Mouse (Mus musculus) ES-CJ7 (cell line): ENCODE results near the gene Ttyh2.

Experiments used
- DNase-seq: peaks from one replicate; pipeline ENCODE4 v3.0.0; 2011; ENCODE audit warnings: low read depth, low spot score

Gene Ttyh2

DNA sequence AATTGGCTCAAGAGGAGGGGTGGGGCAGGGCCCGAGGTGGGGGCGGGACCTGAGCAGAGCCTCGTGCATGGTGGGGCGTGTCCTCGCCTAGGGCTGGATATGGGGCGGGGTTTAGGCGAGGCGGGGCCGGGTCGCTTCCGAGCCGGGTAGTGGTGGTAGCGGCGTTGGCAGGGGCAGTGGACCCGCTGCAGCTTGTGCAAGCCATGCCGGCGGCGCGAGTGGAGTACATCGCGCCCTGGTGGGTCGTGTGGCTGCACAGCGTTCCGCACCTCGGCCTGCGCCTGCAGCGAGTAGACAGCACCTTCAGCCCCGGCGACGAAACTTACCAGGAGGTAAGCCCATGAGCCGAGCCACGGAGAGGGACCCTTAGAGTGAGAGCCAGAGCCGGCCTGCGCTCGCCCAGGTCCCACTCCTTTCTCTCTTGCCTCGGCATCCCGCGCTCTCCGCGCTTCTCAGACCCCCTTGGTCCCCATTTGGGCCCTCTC, at the start of gene Ttyh2:
TSS of gene Ttyh2 (plus strand) at position 91 of the 485 bp plus-strand sequence.
- DNase-seq, result peak; percentile 93

DNA sequence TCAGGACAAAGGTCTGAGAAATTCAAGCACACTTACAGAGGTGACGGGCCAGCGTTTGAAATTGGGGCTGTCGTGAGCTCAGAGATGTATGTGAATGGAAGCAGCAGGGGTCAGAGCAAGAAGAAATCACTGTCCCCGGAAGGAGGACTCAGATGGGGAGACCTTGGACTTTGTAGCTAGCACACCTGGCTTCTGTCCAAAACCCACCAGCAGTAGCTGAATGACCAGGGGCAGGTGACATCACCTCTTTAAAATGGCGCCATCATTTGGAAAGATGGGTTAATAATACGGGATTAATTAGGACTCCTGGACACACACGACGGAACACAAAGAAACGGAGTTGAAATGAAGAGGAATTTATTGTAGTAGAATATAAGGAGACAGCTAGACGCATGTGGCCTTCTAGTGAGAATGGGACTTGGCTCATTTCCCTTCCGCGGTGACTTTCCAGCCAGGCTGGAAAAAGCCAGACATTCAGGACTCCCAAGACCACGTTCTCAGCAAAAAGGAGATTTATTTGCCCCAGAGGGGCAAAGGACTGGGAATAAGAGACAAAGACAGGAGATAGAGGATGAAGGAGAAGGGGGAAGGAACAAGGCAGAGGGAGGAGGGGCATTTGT, 49.0 kb upstream of the Ttyh2 start:
- DNase-seq, result no peak

DNA sequence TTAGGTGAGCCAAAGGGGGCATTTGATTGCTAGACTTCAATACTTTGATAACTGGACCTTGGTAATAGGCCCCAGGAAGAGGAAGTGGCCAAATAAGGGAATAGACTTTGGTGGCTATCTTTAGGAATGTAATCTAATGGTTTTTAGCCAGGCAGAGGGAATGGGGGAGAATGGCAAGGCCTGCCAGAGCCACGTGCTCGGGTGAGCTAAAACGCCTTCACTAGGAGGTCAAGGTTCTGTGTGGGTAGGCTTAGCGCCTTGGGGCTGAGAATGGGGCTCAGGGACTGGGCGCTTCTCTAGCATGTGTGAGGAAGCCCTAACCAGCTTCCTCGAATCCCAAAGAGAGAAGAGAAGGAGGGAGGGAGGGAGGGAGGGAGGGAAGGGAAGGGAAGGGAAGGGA, 48.2 kb upstream of the Ttyh2 start:
- no peak for DNase-seq

DNA sequence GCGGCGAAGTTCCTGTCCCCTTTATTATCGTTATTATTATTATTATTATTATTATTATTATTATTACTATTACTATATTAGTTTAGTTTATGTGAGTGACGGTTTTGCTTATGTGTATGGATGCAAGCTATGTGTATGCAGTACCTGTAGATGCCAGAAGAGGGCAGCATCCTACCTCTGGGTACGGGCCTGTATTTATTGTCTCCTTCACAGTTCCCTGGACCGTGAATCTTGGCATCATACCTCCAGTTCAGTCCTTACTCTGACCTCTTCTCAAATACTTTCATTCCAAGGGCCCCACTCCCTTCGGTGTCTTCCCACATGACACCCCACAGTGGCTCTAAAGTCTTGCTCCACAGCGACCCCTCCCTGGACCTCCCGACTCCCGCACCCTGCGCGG, 47.2 kb upstream of the Ttyh2 start:
- peak; percentile 84 for DNase-seq

DNA sequence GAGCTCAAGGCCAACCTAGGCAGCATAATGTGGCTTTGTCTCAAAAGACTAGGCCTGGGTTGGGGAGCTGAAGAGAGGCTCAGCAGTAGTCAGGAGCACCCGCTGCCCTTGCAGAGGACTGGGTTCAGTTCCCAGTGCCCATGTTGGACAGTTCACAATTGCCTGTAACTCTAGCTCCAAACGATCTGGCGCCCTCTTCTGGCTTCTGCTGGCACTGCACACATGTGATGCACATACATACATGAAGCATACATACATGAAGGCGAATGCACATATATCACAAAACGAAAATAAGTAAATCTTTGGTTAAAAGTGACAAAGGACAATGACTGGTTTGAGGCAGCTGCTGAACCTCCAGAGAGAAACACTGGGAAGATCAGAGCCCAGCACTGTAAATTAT, 45.2 kb upstream of the Ttyh2 start:
- DNase-seq, result peak; percentile 64

DNA sequence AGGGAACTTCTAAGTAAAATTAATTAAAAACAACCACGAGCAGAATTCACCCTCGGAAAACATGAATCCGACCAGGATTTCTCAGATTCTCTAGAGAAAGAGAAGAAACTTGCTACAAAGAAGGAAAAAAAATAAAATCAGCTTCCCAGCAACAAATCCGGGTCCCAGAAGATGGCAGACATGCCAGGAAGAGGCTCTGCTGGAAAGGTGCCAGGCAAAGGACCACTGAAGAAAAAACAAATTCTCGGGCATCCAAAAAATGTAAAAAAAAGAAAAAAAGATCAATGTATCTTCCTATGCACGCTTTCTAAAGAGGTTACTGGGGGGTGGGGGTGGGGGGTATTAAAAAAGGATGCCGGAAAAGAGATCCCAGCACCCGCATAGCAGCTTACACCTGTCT, 43.0 kb upstream of the Ttyh2 start:
- no peak for DNase-seq

DNA sequence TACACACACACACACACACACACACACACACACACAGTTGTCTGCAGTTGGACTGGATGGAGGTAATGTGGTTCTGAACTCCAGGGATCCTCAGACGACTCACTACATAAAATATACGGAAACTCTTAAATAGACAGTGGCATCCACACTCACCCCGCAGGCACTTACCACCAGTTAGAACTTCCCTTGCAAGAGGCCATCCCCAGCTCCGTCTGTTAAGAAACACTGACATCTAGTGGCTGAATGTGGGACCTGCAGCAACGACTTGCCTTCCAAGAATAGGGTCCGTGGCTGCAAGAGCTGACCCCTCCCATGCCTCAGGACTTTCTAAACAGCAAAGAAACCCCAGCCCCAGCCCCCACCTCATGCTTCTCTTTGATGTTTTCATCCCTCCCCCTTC, 38.9 kb upstream of the Ttyh2 start:
- peak; percentile 92 for DNase-seq

DNA sequence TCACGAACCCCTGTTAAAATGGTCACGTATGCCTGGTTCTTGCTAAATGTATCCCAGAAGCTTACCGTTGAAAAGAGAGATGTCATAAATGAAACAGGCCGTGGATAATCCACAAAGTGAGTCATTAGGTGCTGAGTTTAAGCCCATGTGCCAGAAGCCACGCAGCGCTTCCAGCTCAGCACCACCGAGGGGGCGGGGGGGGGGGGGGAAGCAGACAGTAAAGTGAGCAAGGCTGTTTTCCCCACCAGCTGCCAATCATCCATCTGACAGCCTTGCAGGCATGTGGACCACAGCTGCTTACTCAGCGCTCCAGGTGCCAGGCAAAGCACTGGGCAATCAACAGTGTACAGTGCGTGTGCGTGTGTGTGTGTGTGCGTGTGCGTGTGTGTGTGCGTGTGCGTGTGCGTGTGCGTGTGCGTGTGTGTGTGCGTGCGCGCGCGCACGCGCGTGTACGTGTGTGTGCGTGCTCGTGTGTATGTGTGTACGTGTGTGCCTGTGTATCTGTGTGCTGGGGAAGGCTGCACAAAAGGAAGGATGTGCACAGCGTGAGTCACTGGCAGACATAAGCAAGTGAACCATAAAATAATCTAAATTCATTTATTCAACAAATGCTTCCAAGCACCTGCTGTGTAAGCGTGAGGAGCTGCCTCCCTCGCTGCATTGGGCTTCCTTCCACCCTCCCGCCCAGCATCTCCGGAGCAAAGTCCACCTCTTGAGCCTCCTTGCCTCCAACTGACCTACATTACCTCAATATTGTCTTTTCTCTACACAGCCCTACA, 38.3 kb upstream of the Ttyh2 start:
- DNase-seq, result no peak

DNA sequence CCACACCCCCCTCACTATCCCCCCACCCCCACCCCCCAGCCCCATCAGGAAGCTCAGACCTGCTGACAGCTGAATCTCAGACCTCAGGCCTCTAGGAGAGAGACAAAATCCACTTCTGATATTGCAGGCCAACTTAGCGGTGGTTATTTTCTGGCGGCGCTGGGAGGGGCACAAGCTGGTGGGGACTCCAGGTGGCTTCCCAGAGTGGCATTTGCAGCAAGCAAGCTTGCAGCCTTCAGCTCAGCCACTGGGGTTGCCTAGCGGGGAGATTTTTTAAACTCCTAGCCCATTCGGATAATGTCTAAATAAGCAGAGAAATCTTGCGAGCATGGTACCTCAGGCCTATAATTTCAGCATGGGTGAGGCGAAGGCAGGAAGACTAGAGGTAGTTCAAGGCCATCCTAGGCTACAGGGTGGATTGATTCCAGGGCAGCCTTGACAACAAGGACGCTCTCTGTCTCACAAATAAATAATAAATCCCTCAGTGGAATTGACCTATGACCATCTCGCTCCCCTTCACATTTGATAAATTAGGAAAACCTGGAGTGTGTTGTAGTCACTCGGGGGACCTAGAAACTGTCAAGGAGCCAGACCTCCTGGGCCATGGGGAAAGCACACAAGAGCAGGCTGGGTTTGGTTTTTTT, 36.5 kb upstream of the Ttyh2 start:
- no peak for DNase-seq

DNA sequence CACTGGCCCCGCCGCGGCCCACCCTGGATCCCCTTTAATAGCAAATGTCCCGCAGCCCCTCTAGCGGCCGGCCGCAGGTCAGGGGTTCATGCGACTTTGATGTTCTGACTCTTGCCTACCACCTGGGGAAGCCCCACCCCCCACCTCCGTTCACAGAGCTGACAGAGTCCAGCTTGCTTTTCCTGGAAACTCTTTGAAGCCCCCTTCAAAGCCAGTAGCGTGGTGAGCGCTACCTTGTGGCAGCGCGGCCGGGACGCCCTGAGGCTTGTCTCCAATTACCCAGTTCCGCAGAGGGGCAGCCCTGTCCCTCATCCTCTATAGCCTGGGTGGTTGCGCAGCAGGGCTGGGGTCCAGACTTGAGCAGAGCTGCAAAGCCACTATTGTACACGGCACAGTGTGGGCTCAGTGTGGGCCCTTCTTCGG, 35.5 kb upstream of the Ttyh2 start:
- peak; percentile 62 for DNase-seq

DNA sequence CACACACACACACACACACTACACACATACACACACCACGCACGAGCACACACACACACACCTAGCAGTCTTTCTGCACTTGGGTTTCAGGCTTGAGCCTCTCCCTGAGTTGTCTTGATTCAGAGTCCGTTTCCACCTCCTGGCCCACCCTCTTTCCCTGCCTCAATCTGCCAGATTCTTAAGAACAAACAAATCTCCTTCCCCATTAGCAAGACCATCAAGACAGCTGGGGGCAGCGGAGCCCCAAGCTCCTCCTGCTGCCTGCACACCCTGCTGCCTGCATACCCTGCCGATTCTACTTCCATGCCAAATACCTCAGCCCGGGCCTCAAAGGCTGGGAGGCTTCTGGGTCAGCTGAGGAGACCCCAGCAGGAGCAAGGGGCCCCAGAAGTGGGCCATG, 34.6 kb upstream of the Ttyh2 start:
- peak; percentile 45 for DNase-seq

DNA sequence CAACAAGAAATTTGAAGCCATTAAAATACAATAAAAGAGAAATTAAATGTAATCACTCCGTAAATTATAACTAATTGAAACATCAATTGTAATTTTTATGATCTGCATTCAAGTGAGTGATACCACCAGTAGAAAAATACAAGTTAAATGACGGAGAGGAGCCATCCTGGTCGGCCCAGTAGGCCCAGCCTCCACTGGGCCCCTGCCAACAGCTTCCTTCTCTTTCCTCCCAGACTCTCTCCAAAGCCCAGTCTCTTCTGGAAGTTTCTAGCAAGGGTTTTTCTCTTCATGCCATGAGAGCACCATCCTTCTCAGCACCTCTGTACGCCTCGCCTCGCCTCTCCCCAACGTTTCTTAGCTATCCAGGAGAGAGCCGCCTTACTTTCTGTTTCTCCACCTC, 34.1 kb upstream of the Ttyh2 start:
- no peak for DNase-seq

DNA sequence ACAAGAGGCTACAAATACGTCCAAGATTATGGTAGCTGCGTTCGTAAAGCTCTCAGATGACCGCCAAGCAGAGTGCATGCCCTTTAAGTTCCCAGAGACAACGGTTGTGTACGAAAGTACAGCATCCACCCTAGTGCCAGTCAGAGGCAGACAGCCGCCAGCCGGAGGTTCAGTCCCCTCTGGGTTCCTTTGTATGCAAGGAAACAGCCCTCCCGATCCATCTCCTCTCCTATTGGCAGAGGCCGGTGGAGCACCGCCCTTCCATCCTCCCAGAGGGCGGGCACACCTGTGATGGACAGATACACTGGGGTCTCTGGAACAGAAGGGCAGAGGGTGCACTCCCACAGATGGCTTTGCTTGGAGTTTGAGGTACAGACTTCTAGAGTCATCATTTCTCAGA, 33.0 kb upstream of the Ttyh2 start:
- DNase-seq, result peak; percentile 81

DNA sequence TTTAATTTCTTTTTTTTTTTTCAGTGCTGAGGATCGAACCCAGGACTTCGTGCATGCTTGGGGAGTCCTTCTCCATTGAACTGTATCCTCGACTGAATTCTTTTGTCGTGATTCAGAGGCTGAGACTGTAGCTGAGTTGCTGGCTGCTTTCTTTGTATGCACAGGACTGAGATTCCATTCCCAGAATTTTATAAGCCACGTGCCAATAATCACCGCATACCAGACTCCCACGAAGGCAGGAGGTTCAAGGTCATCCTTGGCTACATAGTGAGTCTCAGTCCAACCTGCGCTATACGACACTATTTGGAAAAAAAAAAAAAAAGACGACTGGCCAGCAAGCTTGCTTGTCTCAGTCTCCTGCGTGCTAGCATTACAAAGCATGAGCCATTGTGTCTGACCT, 32.3 kb upstream of the Ttyh2 start:
- DNase-seq, result no peak

DNA sequence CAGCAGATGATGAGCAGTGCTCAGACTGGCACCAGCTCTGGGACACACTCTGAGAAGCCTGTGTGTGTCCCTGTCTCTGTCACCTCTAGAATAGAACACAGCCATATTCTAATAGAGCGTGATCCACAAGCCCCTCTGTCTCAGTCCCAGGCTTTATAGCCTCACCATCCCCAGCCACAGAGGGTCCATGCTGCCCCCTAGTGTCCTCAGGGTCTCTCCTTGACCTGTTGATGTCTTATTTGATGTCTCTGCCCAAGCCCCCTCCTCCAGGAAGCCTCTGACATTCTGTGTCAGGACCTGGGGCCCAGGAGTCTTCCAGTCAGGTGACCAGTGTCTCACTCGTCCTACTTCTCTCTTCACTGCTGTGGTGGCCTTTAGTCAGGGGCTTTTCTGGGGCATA, 31.1 kb upstream of the Ttyh2 start:
- peak; percentile 59 for DNase-seq

DNA sequence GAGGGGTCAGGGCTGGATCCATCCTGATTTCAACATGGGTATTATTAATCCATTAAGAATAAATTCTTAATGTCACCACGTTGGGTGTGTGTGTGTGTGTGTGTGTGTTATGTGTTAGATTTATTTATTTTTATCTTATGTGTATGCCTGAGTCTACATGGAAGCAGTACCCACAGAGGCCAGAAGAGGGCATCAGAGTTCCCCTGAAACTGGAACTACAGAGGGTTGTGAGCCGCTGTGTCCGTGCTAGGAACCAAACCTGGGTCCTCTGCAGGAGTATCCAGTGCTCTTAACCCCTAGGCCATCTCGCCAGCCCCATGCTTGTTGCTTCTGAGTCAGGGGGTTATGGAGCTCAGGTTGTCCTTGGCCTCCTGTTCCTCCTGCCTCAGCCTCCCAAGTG, 25.7 kb upstream of the Ttyh2 start:
- no peak for DNase-seq

DNA sequence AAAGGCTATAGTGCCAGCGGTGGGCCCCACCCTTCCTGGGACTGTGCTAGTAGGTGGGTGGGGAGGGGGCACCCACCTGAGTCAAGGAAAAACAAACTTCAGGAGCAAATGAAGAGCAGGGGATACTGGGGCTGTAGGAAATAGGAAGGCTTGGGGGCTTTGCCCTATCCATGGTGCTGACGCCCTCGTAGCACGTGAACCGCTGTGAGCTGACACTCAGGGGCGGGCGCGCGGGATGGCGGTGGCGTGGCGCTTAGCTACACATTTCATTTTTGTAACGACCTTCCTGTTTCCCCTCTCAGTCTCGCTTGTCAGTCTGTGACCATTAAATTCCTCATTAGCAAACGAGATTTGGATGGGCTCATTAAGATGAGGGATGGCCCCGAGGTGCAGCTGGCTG, 22.7 kb upstream of the Ttyh2 start:
- peak; percentile 66 for DNase-seq

DNA sequence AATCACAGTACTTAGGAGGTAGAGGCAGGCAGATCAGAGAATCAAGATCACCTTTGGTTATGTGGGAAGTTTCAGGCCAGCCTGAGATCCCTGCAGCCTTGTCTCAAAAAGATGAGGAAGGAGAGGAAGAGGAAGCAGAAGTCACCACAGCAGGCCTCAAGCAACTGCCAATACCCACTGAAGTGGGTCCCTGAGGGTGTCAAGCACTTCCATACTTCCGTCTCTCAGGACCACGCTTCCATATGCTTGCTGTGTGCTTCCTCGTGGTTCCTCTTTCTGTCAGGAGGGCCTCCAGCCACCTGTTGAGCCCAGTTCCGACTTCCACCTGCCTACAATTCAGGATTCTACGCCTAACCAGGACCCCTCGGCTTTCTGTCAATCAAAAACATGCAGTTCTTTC, 21.6 kb upstream of the Ttyh2 start:
- DNase-seq, result no peak

DNA sequence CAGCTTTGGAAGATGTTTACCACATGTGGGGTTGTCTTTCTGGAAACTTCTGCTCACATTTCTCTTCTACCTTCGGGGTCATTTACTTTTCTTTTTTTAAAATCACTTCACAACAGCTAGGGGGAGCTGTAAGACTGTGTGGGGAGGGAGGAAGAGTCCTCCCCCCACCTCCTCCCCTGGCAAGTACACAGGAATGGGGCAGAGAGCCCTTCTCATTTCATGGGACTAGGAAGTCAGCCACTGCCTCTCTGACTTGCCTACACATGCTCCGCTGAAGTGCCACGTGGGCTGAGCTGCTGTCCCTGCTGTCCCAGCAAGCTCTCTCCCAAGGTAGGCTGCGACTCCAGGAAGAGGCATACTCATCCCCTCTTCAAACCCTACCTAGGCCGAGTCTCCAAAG, 20.7 kb upstream of the Ttyh2 start:
- DNase-seq, result peak; percentile 52

DNA sequence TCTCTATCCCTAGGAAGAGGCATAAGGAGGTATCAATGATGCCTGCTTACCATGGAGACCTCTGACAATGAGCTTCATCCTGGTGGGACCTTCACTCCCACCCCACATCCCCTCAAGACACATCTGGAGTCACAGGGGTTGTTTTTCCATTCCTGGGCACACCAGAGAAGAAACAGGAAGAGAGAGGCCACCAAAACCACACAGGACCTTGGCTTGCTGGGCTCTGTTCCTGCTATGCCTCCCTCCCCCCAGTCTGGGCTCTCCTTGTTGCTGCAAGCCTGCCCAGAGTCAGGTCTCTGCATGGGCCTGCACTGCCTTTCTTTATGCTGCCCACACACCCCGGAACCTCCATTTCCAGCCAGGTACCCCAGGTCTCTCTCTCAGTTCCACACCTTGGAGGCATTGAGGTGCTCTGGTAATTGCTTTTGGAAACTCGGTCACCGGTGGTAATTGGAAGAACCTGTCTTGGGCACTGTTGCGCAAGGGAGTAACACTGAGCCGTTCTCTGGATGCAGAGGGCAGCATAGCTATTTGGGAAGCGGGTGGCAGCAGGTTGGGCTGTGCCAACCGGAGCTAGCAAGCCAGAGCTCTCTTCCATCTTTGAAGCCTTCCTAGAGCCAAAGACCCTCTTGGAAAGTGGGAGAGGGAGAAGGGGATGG, 19.8 kb upstream of the Ttyh2 start:
- DNase-seq, result no peak

DNA sequence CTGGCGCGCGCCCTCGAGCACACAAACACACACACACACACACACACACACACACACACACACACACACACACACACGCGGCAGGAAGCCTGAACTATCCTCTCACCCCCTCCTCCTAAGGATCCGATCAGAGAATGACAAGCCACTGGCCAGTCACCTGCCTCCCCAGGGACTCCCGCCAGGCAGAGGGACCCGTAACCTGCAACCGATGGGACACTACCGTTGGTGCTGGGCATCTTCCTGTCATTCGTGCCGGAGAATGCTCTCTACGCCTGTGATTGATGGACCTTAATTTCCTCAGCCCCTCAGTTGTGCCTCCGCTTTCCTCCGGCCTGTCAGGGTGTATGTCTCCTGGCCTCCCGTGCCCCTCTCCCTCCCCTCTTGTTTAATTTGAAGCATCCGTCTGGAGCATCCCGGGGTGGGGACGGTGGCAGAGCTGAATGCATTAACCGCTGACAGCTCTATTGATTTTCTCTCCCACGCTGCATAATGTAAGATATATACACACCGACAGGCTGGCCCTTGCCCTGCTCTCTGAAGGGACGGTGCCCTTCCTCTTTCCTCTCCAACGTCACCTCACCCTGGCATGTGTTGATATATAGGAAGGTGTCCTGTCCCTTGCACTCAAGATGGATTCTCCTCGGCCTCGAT, 18.1 kb upstream of the Ttyh2 start:
- DNase-seq, result no peak

DNA sequence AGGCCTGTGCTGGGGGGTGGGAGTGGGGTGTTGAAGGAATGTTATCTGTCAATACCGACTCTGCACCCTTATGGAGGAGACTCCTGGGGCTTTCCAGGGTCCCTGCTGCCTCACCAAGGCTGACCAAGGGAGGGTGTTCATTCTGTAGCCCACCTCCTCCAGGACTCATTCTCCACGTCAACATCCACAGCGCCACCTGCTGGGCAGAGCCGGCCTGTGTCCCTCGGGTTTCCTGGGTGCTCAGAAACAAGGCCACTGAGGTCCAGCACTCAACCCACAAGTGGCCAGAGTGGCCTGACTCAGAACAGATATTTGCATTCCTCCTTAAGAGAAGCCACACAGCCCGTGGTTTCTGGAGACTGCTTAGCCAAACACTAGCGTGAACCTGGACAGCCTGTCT, 17.5 kb upstream of the Ttyh2 start:
- peak; percentile 73 for DNase-seq
